27 mouse cellular contexts compared by ENCODE assay signal in the genomic region with DNA sequence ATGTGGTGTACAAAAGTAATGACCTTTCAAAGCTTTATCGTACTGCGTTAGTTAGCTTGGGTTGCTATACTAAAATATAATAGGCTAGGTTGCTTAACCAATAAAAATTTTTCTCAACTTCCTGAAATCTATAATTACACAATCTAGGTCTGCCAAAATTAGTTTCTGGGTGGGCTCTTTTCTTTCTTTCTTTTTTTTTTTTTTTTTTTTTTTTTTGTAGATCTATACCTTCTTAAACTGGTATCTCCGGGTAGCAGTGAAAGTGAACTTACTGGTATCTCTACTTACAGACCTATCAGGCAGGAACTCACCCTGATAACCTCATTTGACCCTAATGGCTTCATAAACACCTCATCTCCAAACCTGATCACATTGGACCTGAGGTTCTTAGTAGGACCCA.
DNase-seq lines count a peak whose midpoint lies in the region; ATAC-seq and TF ChIP-seq lines count a peak whose summit lies in the region.
"Had no signal": no experiment of that assay in that cellular context is flagged by ENCODE, and none has a peak within 500 bp of the region (broad histone marks: within the 10 kb centered on the region; RNA-seq: fewer than 3 reads in every experiment).

No protein-coding gene starts in this region.

- no peak for TF ChIP-seq CTCF in MEL (IDR thresholded peaks at IDR 0.05 in 2 of 3, conservative IDR thresholded peaks at IDR 0.05 in 1 of 3; ENCODE audit: control insufficient read depth in 1 of 3, insufficient read depth in 1 of 3, low read depth in 2 of 3, low read length in 3 of 3, poor library complexity in 1 of 3, severe bottlenecking in 1 of 3)

- no peak overlapping the region for H3K4me3 ChIP-seq in MEL (ENCODE audit: control insufficient read depth in 1 of 2, insufficient read depth in 1 of 2, low read depth in 2 of 2, low read length in 2 of 2)
- no peak overlapping the region for H3K4me3 ChIP-seq in intestine, embryonic 16.5 days (ENCODE audit: low read length)
- H3K4me3 ChIP-seq: embryonic facial prominence, embryonic 10.5 days; embryonic facial prominence, embryonic 12.5 days; erythroblast, embryonic 14.5 days; forebrain, embryonic 10.5 days; forebrain, embryonic 12.5 days had no signal

- peaks cover 12 to 23% of the 10 kb centered on the region in 2 experiments for H3K4me1 ChIP-seq in MEL (ENCODE audit: control insufficient read depth in 1 of 2, insufficient read depth in 2 of 2, low read length in 2 of 2)
- no peaks in the 10 kb centered on the region for H3K4me1 ChIP-seq in intestine, embryonic 16.5 days (ENCODE audit: control insufficient read depth, insufficient read depth, low read length)
- H3K4me1 ChIP-seq: embryonic facial prominence, embryonic 10.5 days; embryonic facial prominence, embryonic 12.5 days; forebrain, embryonic 10.5 days; forebrain, embryonic 12.5 days had no signal

- H3K27me3 ChIP-seq in MEL (ENCODE audit: control insufficient read depth in 1 of 2, insufficient read depth in 2 of 2, low read length in 2 of 2), result no peaks in the 10 kb centered on the region
- H3K27me3 ChIP-seq in intestine, embryonic 16.5 days (replicated peaks; ENCODE audit: control insufficient read depth, insufficient read depth, low read length), result no peaks in the 10 kb centered on the region
- H3K27me3 ChIP-seq: CH12.LX; embryonic facial prominence, embryonic 12.5 days; forebrain, embryonic 12.5 days had no signal

- no peaks in the 10 kb centered on the region for H3K9me3 ChIP-seq in MEL (replicated peaks; ENCODE audit: insufficient read depth, low read length)
- H3K9me3 ChIP-seq in intestine, embryonic 16.5 days (ENCODE audit: control insufficient read depth, low read length), result no peaks in the 10 kb centered on the region
- H3K9me3 ChIP-seq: embryonic facial prominence, embryonic 10.5 days; embryonic facial prominence, embryonic 12.5 days; forebrain, embryonic 10.5 days; forebrain, embryonic 12.5 days; G1E had no signal

- H3K79me2 ChIP-seq in MEL (ENCODE audit: control insufficient read depth, insufficient read depth, low read length, poor library complexity), result no peaks in the 10 kb centered on the region

- no peak overlapping the region for H3K9ac ChIP-seq in MEL (ENCODE audit: control insufficient read depth, low read depth, low read length, poor library complexity, severe bottlenecking)
- no peak overlapping the region for H3K9ac ChIP-seq in intestine, embryonic 16.5 days (ENCODE audit: low read depth, low read length)
- H3K9ac ChIP-seq: embryonic facial prominence, embryonic 12.5 days; forebrain, embryonic 12.5 days had no signal

- H3K4me2 ChIP-seq in intestine, embryonic 16.5 days (ENCODE audit: low read depth, low read length), result no peak overlapping the region
- H3K4me2 ChIP-seq: embryonic facial prominence, embryonic 12.5 days; forebrain, embryonic 12.5 days had no signal

- peak; percentile 45 for ATAC-seq in granulocyte monocyte progenitor cell, adult 5-6 weeks (replicated peaks; ENCODE audit: poor library complexity, severe bottlenecking)
- ATAC-seq in megakaryocyte progenitor cell, adult 5-6 weeks (replicated peaks; ENCODE audit: poor library complexity), result peak; percentile 41
- ATAC-seq in intestine, embryonic 16.5 days, result no peak
- ATAC-seq in erythroblast, adult 5-6 weeks (replicated peaks; ENCODE audit: low FRiP score, poor library complexity, severe bottlenecking), result no peak
- ATAC-seq: CD4-positive, CD25-positive, alpha-beta regulatory T cell, adult 4 months; forebrain, embryonic 14.5 days; forebrain, embryonic 16.5 days had no signal

- TF ChIP-seq RAD21 in MEL (IDR thresholded peaks at IDR 0.05; ENCODE audit: low read depth, low read length), result no peak

- H3K36me3 ChIP-seq in MEL (ENCODE audit: control insufficient read depth in 1 of 2, insufficient read depth in 2 of 2, low read length in 2 of 2), result peaks cover 0 to 28% of the 10 kb centered on the region in 2 experiments; a peak in 2 of 4 replicates
- H3K36me3 ChIP-seq in intestine, embryonic 16.5 days (ENCODE audit: control insufficient read depth, insufficient read depth, low read length), result no peaks in the 10 kb centered on the region
- H3K36me3 ChIP-seq: embryonic facial prominence, embryonic 10.5 days; embryonic facial prominence, embryonic 12.5 days; forebrain, embryonic 10.5 days; forebrain, embryonic 12.5 days; G1E had no signal

- no peak overlapping the region; the same call in 1 of the 2 replicates for H3K27ac ChIP-seq in MEL (ENCODE audit: control insufficient read depth, low read depth, low read length)
- no peak overlapping the region for H3K27ac ChIP-seq in intestine, embryonic 16.5 days (ENCODE audit: low read length)
- H3K27ac ChIP-seq: embryonic facial prominence, embryonic 10.5 days; embryonic facial prominence, embryonic 12.5 days; forebrain, embryonic 10.5 days; forebrain, embryonic 12.5 days had no signal

- TF ChIP-seq EP300 in MEL (IDR thresholded peaks at IDR 0.05; ENCODE audit: low read depth in 1 of 2, low read length in 2 of 2), result peak; percentile 85 to 91

- TF ChIP-seq POLR2A in MEL (IDR thresholded peaks at IDR 0.05; ENCODE audit: control insufficient read depth in 1 of 2, insufficient read depth in 1 of 2, low read depth in 1 of 2, low read length in 2 of 2, poor library complexity in 1 of 2), result no peak

- 91% methylated on average over 3 of the region's 3 CpGs for WGBS in intestine, embryonic 16.5 days

- DNase-seq in 416B (ENCODE audit: low read depth) (peak; percentile 39), MEL (ENCODE audit: low read depth, low spot score) (peak; percentile 51)
- DNase-seq in thymus, adult 18-20 months, result no peak
- DNase-seq: adrenal gland, adult 2 months; adrenal gland, postnatal 10 days; adrenal gland, postnatal 25 days; B cell, adult 2 months; cerebellum, adult 11 months; cerebellum, adult 18-20 months; cerebellum, adult 8-10 months; cerebellum, adult 9-11 months; cerebellum, postnatal 14 days; cerebellum, postnatal 36 days had no signal

TF ChIP-seq in MEL, 35 proteins besides CTCF, POLR2A, EP300 and RAD21:
- TF ChIP-seq GATA1 (IDR thresholded peaks at IDR 0.05; ENCODE audit: low read depth, low read length) (peak; percentile 88), ZNF384 (IDR thresholded peaks at IDR 0.05; ENCODE audit: low read depth, low read length) (peak; percentile 99), TBP (IDR thresholded peaks at IDR 0.05; ENCODE audit: low read depth, low read length) (no peak), CHD1 (IDR thresholded peaks at IDR 0.05; ENCODE audit: low read depth, low read length) (no peak), TCF12 (IDR thresholded peaks at IDR 0.05; ENCODE audit: low read depth, low read length) (peak; percentile 94), POLR2AphosphoS2 (IDR thresholded peaks at IDR 0.05; ENCODE audit: low read length) (no peak), E2F4 (IDR thresholded peaks at IDR 0.05; ENCODE audit: borderline replicate concordance, low read depth, low read length) (no peak), KAT2A (conservative IDR thresholded peaks at IDR 0.05; ENCODE audit: low read depth, low read length) (no peak), GABPA (IDR thresholded peaks at IDR 0.05; ENCODE audit: low read depth, low read length) (no peak), HCFC1 (IDR thresholded peaks at IDR 0.05; ENCODE audit: low read depth, low read length) (0 out of 2 replicates have a peak, but pooled peaks have one; percentile 25), USF2 (IDR thresholded peaks at IDR 0.05; ENCODE audit: borderline replicate concordance in 1 of 2, insufficient read depth in 1 of 2, low read depth in 1 of 2, low read length in 2 of 2) (no peak), ZKSCAN1 (IDR thresholded peaks at IDR 0.05; ENCODE audit: low read depth, low read length) (no peak; the same call in 1 of the 2 replicates), SMC3 (IDR thresholded peaks at IDR 0.05; ENCODE audit: low read depth, low read length) (no peak), MAZ (IDR thresholded peaks at IDR 0.05; ENCODE audit: low read depth, low read length) (no peak), TAL1 (IDR thresholded peaks at IDR 0.05; ENCODE audit: low read length) (no peak), USF1 (IDR thresholded peaks at IDR 0.05; ENCODE audit: low read depth, low read length) (no peak), UBTF (IDR thresholded peaks at IDR 0.05; ENCODE audit: borderline replicate concordance, insufficient read depth, low read depth, low read length) (no peak), MYB (IDR thresholded peaks at IDR 0.05; ENCODE audit: low read depth, low read length) (no peak), MAX (IDR thresholded peaks at IDR 0.05; ENCODE audit: low read length) (no peak), SIN3A (IDR thresholded peaks at IDR 0.05; ENCODE audit: low read length) (peak; percentile 54; the same call in 1 of the 2 replicates), MYC (IDR thresholded peaks at IDR 0.05; ENCODE audit: low read depth, low read length) (no peak), ZMIZ1 (IDR thresholded peaks at IDR 0.05; ENCODE audit: low read depth, low read length) (no peak), NRF1 (IDR thresholded peaks at IDR 0.05; ENCODE audit: insufficient read depth, low read depth, low read length, poor library complexity, severe bottlenecking) (no peak), ELF1 (IDR thresholded peaks at IDR 0.05; ENCODE audit: low read depth, low read length) (0 out of 2 replicates have a peak, but pooled peaks have one; percentile 45), NELFE (IDR thresholded peaks at IDR 0.05; ENCODE audit: low read depth, low read length) (no peak), MEF2A (IDR thresholded peaks at IDR 0.05; ENCODE audit: extremely low read depth, insufficient replicate concordance, low read depth, low read length, poor library complexity, severe bottlenecking) (peak; percentile 94), CHD2 (IDR thresholded peaks at IDR 0.05; ENCODE audit: low read length) (no peak), ZC3H11A (IDR thresholded peaks at IDR 0.05; ENCODE audit: low read depth, low read length) (no peak), RCOR1 (IDR thresholded peaks at IDR 0.05; ENCODE audit: low read depth, low read length) (peak; percentile 69), MAFK (IDR thresholded peaks at IDR 0.05; ENCODE audit: borderline replicate concordance, low read depth, low read length) (no peak), POLR2AphosphoS5 (IDR thresholded peaks at IDR 0.05; ENCODE audit: borderline replicate concordance, low read depth, low read length) (no peak), ETS1 (IDR thresholded peaks at IDR 0.05; ENCODE audit: low read depth, low read length) (peak; percentile 82), BHLHE40 (IDR thresholded peaks at IDR 0.05; ENCODE audit: borderline replicate concordance, low read depth, low read length) (no peak), MXI1 (IDR thresholded peaks at IDR 0.05; ENCODE audit: low read depth, low read length) (no peak), JUND (IDR thresholded peaks at IDR 0.05; ENCODE audit: low read depth, low read length) (no peak)

Comparison
In these comparisons a context has a peak if more than half of its experiments do, and no peak if none do; other contexts are left out.
1. DNase-seq: peak in 416B (single experiment) and MEL (single experiment); none in thymus, adult 18-20 months (0 of 2).
2. ATAC-seq: peak in granulocyte monocyte progenitor cell, adult 5-6 weeks (single experiment) and megakaryocyte progenitor cell, adult 5-6 weeks (single experiment); none in intestine, embryonic 16.5 days (single experiment) and erythroblast, adult 5-6 weeks (single experiment).